Mouse (Mus musculus): ENCODE data around the gene Avl9. TPM values are rescaled to one million over a fixed set of nuclear protein-coding genes. Genes with fewer than 3 reads are reported as not detected.

The Avl9 gene
- total RNA-seq, 2 experiments from 2014 or later: 2.7 to 3.5 TPM

DNA sequence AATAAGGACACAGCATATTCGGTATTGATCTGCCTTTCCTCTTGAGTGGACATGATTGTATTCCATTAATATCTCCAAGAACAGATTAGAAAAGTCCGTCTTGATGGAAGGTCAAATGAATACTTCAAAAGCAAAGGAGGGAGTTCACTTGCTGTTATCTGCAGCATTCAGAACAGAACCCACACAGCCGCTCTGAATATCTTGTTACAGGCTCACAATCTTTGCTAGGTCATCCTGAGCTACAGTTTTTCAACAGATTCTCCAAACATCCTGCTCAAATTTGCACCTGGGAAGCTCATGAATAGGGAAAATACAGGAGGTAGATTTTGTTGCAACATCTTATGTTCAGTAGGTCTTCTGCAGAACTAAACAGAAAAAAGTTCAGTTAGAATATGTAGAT, 74.6 kb downstream of the Avl9 start:
- no peak for DNase-seq (ENCODE audit: low spot score)

DNA sequence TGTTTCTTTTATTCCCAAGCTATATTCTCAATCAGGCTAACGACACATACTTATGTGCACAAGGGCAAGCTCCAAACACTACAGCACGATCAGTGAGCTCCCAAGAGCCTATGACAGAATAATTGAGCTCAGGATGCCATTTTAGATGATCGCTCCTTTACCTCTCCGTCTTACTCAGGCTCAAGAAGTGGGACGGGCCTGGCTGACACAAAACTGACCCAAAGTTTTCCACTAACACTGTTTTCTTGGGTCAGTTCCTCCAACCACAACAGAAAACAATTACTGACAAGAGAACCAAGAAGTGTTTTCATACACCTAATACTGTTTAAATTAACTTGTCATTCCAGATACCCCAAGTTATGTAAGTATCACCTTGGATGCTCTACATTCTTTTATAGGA, 80.1 kb downstream of the Avl9 start:
- DNase-seq (ENCODE audit: low spot score): no peak

DNA sequence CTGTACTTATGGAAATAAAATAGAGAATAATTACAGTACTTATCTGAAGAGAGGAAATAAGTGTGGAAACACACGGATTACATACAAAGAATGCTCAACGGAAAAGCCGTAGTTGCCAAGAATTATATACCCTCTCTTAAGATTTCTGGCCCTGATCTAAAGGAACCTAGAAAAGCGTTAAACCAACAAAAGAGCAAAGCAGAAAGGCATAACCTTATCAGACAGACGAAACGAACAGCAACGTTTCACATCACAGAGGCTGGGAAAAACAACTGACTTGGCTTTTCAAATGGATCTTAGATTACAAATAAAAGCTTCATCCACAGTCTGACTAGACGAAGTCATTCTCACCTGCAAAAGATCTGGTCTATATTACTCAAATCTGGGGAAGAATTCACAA, 81.5 kb downstream of the Avl9 start:
- DNase-seq (ENCODE audit: low spot score): no peak

DNA sequence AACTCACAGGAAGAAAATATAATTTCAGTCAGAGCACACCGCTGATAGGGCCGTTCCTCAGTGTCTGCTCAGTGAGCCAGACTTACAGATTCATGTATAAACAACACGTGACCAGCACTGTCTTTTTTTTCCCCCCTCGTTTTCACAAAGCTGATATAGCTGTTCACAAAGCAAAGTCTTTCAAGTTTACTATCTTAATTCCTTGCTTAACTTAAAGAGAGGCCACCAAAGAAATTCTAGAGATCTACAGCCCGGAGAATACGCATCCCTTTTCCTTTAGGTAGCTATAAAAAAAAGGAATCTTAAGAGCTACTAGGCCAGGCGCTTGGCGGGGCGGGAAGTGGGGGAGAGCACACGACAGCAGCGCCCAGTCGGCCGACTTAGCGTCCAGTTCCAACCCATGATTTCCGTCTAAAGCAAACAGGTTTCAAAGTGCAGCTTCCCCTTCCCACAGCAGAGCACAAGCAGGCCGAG, 82.0 kb downstream of the Avl9 start:
- peak; percentile 18 for DNase-seq (ENCODE audit: low spot score)

DNA sequence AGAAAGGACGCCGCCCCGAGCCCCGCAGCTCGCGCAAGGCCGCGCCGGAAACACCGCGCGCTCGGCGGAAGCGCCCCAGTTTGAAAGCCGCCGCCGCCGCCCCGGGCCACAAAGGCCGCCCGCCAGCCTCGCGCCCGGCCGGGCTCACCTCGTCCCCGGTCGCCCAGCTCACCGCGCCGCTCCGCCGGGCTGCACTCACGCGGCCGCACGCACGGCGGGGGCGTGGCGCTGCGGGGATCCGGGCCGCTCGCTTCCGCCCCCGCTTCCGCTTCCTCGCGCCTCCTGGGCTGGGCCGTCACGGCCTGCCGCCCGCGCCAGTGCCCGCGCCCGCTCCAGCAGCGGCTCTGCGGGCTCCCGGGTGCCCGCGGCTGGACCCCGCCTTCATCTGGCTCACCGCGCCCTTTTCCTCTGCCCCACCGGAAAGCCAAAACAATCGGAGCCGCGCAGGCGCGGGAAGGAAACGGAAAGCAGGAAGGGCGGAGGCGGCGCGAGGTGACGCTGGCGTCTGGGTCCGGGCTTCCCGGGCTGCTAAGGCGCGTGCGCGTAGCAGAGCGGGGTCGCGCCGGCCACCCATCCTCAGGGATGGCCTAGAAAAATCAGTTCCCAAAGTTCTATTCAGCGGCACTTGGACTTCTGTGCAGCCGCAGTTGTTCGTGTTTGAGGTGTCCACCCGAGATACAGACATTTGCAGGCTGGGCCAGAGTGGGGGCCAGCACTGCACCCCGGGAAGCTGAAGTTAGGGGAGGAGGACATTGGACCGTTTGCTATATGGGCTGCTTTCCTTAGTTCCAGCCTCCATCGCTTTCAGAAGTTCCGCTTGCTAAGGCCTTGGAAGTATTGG, 82.8 kb downstream of the Avl9 start, which contains the start of gene Kbtbd2:
Gene Kbtbd2, minus strand, starts transcription at position 503 of the 841 bp plus-strand sequence.
- DNase-seq (ENCODE audit: low spot score): peak; percentile 94

DNA sequence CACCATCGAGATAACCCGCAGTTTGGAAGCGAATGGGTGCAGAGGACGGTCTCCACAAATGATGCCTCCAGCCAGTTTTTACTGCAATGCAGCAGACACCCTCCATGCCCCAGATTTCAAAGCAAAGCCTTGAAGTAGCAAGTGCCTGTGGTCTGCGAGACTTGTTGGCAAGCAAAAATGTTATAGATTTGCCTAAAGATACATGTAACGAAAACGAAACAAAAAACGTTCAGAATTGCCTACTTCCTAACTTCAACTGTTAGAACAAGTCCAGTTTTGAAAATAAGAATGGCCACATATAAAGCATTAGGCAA, 83.4 kb downstream of the Avl9 start:
- DNase-seq (ENCODE audit: low spot score): no peak

DNA sequence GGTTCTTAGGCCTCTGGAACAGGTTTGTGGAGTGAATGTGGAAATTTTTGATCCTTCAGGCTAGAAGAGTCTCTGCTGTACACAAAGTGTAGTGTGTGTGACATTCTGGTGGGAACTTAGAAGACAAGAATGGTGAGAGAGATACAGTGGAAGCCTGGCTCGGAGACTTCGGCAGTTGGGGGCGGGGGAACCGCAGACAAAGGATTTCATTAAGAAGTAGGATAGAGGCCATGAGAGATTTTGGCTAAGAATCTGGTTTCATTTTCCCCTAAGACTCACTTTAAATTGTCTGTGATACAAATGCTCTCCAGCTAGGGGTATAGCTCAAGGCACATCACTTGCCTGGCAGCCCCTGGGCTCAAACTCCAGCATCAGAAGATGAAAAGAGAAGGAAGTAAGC, 90.3 kb downstream of the Avl9 start:
- DNase-seq (ENCODE audit: low spot score): no peak

DNA sequence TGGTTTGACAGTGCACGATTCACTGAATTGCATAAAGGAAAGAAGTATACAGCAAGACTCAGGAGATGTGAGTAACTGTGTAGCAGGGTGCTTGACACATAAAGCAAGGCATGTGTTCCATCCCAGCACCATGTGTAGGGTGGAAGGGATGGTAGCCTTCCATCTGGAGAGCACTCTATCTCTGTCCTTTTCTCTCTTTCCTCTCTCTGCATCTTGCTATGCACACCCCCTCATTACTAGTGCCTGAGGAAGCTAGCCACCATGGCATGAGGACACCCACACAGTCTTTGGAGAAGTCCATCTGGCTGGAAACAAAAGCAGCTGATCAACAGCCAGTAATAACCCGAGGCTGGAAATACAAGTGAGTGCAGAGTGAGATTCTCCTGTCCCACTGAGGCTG, 91.5 kb downstream of the Avl9 start:
- no peak for DNase-seq (ENCODE audit: low spot score)

DNA sequence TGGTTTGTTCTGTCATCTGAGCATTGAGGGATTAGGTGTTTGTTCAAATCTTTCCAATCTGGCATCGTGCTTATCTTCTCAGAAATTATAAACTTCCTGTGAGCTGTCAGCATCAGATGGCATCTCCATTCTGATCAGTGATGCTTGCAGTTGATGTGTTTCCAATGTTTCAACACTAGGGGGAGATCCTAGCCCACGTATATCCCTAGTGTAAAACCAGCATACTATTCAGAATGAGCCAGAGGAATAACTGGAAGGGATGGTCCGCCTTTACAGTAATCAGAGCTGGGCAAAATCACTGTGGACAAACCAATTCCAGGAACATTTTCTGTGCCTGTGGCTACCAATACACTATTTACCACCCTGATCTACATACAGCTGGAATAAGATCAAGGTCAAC, 94.0 kb downstream of the Avl9 start:
- DNase-seq (ENCODE audit: low spot score): peak; percentile 58

Other genes with a start within 250 kb of the Avl9 start
- under 1 TPM; 0.43 to 0.55 TPM for gene Pde1c, start 145.8 kb upstream of the Avl9 start, total RNA-seq (2021)
- 10 to 100 TPM; 16.1 to 19.0 TPM for gene Lsm5, start 10.2 kb upstream of the Avl9 start, total RNA-seq (2021)
- gene Kbtbd2, start 82.9 kb downstream of the Avl9 start, total RNA-seq (2021): 10 to 100 TPM; 23.6 to 24.6 TPM
- gene Fkbp9, start 117.2 kb downstream of the Avl9 start, total RNA-seq (2021): 10 to 100 TPM; 53.9 to 54.6 TPM
- gene Nt5c3, start 209.0 kb downstream of the Avl9 start, total RNA-seq (2021): 10 to 100 TPM; 41.4 to 49.5 TPM
- gene Vmn1r4, start 209.1 kb downstream of the Avl9 start, total RNA-seq (2021): under 1 TPM; 0.09 to 0.14 TPM

All from gastrocnemius, adult 18-20 months (tissue).